Mouse (Mus musculus) hindbrain, postnatal 0 days (tissue): Measurements from ENCODE around the gene Gpr3. TPM values are rescaled to one million over a fixed set of nuclear protein-coding genes. Genes with fewer than 3 reads are reported as not detected.

ENCODE experiments used
- ATAC-seq: fragments of 200-750 bp; cut with Nextera tagmentation; 2 replicates; pipeline ENCODE4 v1.8.0; 2017; ENCODE audit warnings: mild to moderate bottlenecking, moderate TSS enrichment, moderate library complexity
- DNase-seq: peaks from one replicate; pipeline ENCODE4 v3.0.0-alpha.2; 2015; ENCODE audit warnings: low spot score
- H3K27ac ChIP-seq: fragments of 300-500 bp; sonication (generic); 2 replicates; pipeline ENCODE4 v1.5.1; 2014; ENCODE audit warnings: mild to moderate bottlenecking
- H3K27me3 ChIP-seq: fragments of 300-500 bp; sonication (generic); 2 replicates; pipeline ENCODE4 v1.6.1; 2014; ENCODE audit warnings: low read length, mixed read lengths; ENCODE audit not compliant: insufficient read depth
- H3K36me3 ChIP-seq: fragments of 300-500 bp; sonication (generic); 2 replicates; pipeline ENCODE4 v1.6.1; 2014; ENCODE audit warnings: low read length, mixed read lengths; ENCODE audit not compliant: insufficient read depth
- H3K4me1 ChIP-seq: fragments of 300-500 bp; sonication (generic); 2 replicates; pipeline ENCODE4 v1.6.1; 2014; ENCODE audit warnings: antibody characterized with exemption, low read length, mixed read lengths; ENCODE audit not compliant: insufficient read depth
- H3K4me2 ChIP-seq: fragments of 300-500 bp; sonication (generic); 2 replicates; pipeline ENCODE4 v1.6.1; 2014; ENCODE audit warnings: low read depth, mild to moderate bottlenecking, low read length, moderate library complexity, mixed read lengths
- H3K4me3 ChIP-seq: fragments of 300-500 bp; sonication (generic); 2 replicates; pipeline ENCODE4 v1.5.1; 2014; ENCODE audit warnings: low read length
- H3K9ac ChIP-seq: fragments of 300-500 bp; sonication (generic); replicated peaks from 2 replicates; pipeline ENCODE4 v1.6.1; 2014; ENCODE audit warnings: mild to moderate bottlenecking, low read length, moderate library complexity, mixed read lengths
- H3K9me3 ChIP-seq: fragments of 300-500 bp; sonication (generic); 2 replicates; pipeline ENCODE4 v1.6.1; 2016; ENCODE audit warnings: low read length, mixed read lengths
- CTCF ChIP-seq: IDR thresholded peaks from 2 replicates; pipeline ENCODE4 v1.5.1; 2016; ENCODE audit warnings: antibody characterized with exemption, control low read depth, low read depth
- WGBS: fragments of 180-500 bp; shearing (Covaris S2); extraction: QIAGEN DNeasy Blood & Tissue Kit; methylation state at CpG from one replicate; pipeline ENCODE4 v1.1.7; 2014; 5-methylcytosine and 5-hydroxymethylcytosine counted together
- polyA plus RNA-seq: library from polyadenylated mRNA; unstranded; fragments of >200 nt; fragmentation: Nextera tagmentation; extraction: Ambion mirVana; gene quantifications from 2 replicates; pipeline ENCODE4 v1.2.1, GENCODE M21; 2015
- total RNA-seq: library from RNA; depleted of rRNA; stranded (reverse); fragments of >200 nt; gene quantifications from 2 replicates; pipeline ENCODE4 v1.2.3, GENCODE M21; 2014

The Gpr3 gene
- total and polyA plus RNA-seq, 2 experiments from 2014 or later = 4.5 to 7.0 TPM

- no peaks in the 10 kb centered on the region for H3K27me3 ChIP-seq
- ATAC-seq = no peak
These were observed 23.1 kb upstream of the Gpr3 start for GRCm38 (mm10) chr4:133235415-133235814.

GRCm38 (mm10) chr4:133234771-133235170, 22.4 kb upstream of the Gpr3 start:
- DNase-seq (no peak), ATAC-seq (no peak)
- no peak overlapping the region for H3K9ac ChIP-seq
- no peak overlapping the region for H3K4me3 ChIP-seq
- no peak overlapping the region for H3K4me2 ChIP-seq
- no peaks in the 10 kb centered on the region for H3K27me3 ChIP-seq
- H3K9me3 ChIP-seq = no peaks in the 10 kb centered on the region
- no peak for TF ChIP-seq CTCF
- H3K36me3 ChIP-seq = no peaks in the 10 kb centered on the region
- no peaks in the 10 kb centered on the region for H3K4me1 ChIP-seq
- no peak overlapping the region for H3K27ac ChIP-seq
- 60% methylated on average over 5 of the region's 5 CpGs for WGBS

More at GRCm38 (mm10) chr4:133235415-133235814, 23.1 kb upstream of the Gpr3 start:
- Histone ChIP-seq H3K4me3 (no peak overlapping the region), H3K9me3 (no peaks in the 10 kb centered on the region), H3K4me1 (no peaks in the 10 kb centered on the region), H3K4me2 (no peak overlapping the region), H3K9ac (no peak overlapping the region), H3K27ac (no peak overlapping the region), H3K36me3 (no peaks in the 10 kb centered on the region)
- DNase-seq = no peak
- 85% methylated on average over 5 of the region's 5 CpGs for WGBS
- TF ChIP-seq CTCF = no peak

DNA sequence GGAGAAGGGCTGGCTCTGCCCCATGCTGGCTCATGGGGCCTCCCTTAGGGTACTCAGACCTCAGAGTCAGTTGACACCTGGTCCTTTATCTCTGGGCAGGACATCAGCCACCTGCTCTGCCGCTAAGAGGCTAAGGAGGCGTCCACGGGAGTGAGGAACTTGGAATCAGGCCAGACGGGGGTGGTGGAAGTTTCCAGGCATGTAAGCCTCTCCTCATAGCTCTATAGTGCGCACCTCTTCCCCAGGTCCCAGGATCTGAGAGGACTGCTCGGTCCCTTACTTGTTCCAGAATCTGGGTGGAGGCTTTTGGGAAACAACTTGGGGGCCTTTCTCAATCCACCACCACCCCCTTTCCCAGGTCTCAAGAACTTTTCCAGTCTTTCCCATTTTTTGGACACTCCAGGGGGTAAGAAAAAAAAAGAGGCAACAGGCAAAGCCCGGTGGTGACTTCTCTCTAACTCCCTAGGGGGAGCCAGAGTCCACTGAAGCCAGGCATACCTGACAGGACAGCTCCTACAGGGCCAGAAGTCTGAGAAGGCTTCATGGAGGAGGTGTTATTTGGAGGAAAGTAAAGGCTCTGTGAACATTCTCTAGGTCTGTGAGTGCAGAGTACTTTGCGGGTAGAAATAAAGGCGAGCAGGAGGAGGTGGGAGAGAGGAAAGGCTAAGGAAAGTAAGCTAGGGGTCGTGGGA, 21.1 kb upstream of the Gpr3 start:
- Histone ChIP-seq H3K4me2 (no peak overlapping the region), H3K36me3 (no peaks in the 10 kb centered on the region), H3K9me3 (no peaks in the 10 kb centered on the region), H3K9ac (no peak overlapping the region), H3K27ac (no peak overlapping the region), H3K4me3 (no peak overlapping the region), H3K27me3 (no peaks in the 10 kb centered on the region), H3K4me1 (no peaks in the 10 kb centered on the region)
- 40% methylated on average over 10 of the region's 10 CpGs for WGBS
- no peak; the same call in 1 of the 2 replicates for TF ChIP-seq CTCF
- DNase-seq = no peak
- ATAC-seq = no peak

DNA sequence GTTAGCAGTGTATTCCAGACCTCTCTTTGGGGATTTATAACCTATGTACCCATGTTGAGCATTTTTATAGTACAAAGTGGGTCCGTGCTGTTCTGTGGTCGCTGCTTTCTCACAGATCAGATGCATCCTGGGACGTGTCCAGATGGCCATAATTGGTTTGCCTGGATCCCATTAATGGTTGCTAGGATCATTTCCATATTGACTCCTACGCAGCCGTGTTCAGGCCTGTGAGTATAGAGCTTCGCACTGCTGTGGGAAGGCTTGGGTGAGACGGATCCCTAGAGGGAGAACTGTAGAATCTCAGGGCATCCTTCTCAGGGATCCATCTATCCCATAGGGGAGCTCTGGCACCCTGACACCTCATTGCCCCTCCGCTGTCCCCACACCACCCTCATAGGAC, 17.2 kb upstream of the Gpr3 start:
- no peak for TF ChIP-seq CTCF

GRCm38 (mm10) chr4:133227636-133228035, 15.3 kb upstream of the Gpr3 start:
- WGBS = 41% methylated on average over 8 of the region's 8 CpGs
- DNase-seq = peak; percentile 57
- Histone ChIP-seq H3K36me3 (no peaks in the 10 kb centered on the region), H3K9ac (no peak overlapping the region), H3K27ac (no peak overlapping the region), H3K4me1 (no peaks in the 10 kb centered on the region), H3K9me3 (no peaks in the 10 kb centered on the region), H3K4me3 (no peak overlapping the region), H3K4me2 (no peak overlapping the region), H3K27me3 (no peaks in the 10 kb centered on the region)
- ATAC-seq = peak; percentile 55; the same call in 1 of the 2 replicates
- TF ChIP-seq CTCF = no peak

More for the DNA sequence above, 17.2 kb upstream of the Gpr3 start:
- Histone ChIP-seq H3K27ac (no peak overlapping the region), H3K9me3 (no peaks in the 10 kb centered on the region), H3K9ac (no peak overlapping the region), H3K4me1 (no peaks in the 10 kb centered on the region), H3K36me3 (no peaks in the 10 kb centered on the region), H3K4me2 (no peak overlapping the region), H3K4me3 (no peak overlapping the region), H3K27me3 (no peaks in the 10 kb centered on the region)
- no peak for ATAC-seq
- DNase-seq = no peak
- 52% methylated on average over 8 of the region's 8 CpGs for WGBS

GRCm38 (mm10) chr4:133226073-133226472, 13.7 kb upstream of the Gpr3 start:
- no peaks in the 10 kb centered on the region for H3K27me3 ChIP-seq
- no peak overlapping the region for H3K9ac ChIP-seq
- no peak for ATAC-seq
- no peak overlapping the region for H3K27ac ChIP-seq
- no peaks in the 10 kb centered on the region for H3K36me3 ChIP-seq
- no peak overlapping the region for H3K4me3 ChIP-seq
- DNase-seq = no peak
- no peaks in the 10 kb centered on the region for H3K4me1 ChIP-seq
- 64% methylated on average over 10 of the region's 10 CpGs for WGBS
- H3K9me3 ChIP-seq = no peaks in the 10 kb centered on the region
- no peak for TF ChIP-seq CTCF
- H3K4me2 ChIP-seq = no peak overlapping the region

DNA sequence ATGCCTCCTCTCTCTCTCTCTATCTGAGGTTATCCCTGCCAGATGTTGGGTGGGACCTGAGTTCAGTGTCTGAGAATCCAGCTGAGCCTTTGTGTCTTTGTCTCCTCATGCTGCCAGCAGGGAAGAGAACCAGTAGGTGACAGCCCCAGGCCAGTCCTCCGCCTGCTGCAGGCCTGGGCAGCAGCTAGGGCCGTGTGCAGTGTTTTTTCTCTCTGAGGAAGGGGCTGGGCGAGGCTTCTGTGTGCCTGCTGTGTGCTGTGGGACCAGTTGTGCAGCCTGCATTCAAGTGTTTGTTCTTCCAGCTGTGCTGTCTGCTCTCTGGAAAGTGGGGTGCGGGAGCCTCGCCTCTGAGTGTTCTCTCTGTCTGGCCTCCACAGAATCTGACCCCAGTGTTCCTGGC, 11.5 kb upstream of the Gpr3 start:
- Histone ChIP-seq H3K9ac (no peak overlapping the region), H3K4me3 (no peak overlapping the region), H3K4me2 (no peak overlapping the region), H3K27me3 (no peaks in the 10 kb centered on the region; the same call in 1 of the 2 replicates), H3K9me3 (no peaks in the 10 kb centered on the region), H3K27ac (no peak overlapping the region), H3K36me3 (no peaks in the 10 kb centered on the region), H3K4me1 (no peaks in the 10 kb centered on the region)
- ATAC-seq (no peak), DNase-seq (no peak)
- no peak for TF ChIP-seq CTCF
- WGBS = 52% methylated on average over 5 of the region's 5 CpGs
